Mouse (Mus musculus): ENCODE measurements around the gene Prss29. TPM values are rescaled to one million over a fixed set of nuclear protein-coding genes. Genes with fewer than 3 reads are reported as not detected.

The Prss29 gene
- polyA plus RNA-seq, 1 experiment from 2014 or later = not detected

DNA sequence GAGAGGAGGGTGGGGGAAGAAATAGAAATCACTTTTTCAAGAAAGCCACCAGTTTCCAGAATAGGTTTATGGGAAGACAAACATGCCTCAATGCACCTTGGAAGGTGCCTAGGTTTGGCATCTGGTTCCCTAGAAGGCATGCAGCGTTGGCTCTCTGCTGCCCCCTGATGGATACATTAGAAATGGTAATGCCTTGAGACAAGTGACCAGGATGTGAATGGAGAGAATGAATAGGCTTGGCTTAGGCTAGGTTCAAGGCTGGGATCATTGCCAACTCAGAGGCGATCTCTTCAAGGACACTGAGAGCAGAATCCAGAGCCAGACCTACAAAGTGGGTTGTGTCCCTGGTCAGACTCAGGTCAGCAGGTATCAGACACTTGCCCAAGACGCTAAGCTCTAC lies 33.4 kb upstream of the Prss29 start:
- Histone ChIP-seq H3K36me3 (ENCODE audit: control insufficient read depth, insufficient read depth, low read length) (no peaks in the 10 kb centered on the region), H3K4me2 (ENCODE audit: low read depth, low read length) (no peak overlapping the region), H3K27me3 (ENCODE audit: control insufficient read depth, insufficient read depth, low read length) (no peaks in the 10 kb centered on the region), H3K9ac (ENCODE audit: low read length) (no peak overlapping the region), H3K27ac (ENCODE audit: low read length) (no peak overlapping the region), H3K4me3 (replicated peaks; ENCODE audit: low read length) (no peak overlapping the region), H3K9me3 (replicated peaks; ENCODE audit: control insufficient read depth, low read length) (no peaks in the 10 kb centered on the region), H3K4me1 (ENCODE audit: control insufficient read depth, insufficient read depth, low read length) (peaks cover 3% of the 10 kb centered on the region; the same call in 1 of the 2 replicates)
- 22% methylated on average over 3 of the region's 3 CpGs for WGBS
- no peak for ATAC-seq (ENCODE audit: insufficient read depth, low FRiP score)

DNA sequence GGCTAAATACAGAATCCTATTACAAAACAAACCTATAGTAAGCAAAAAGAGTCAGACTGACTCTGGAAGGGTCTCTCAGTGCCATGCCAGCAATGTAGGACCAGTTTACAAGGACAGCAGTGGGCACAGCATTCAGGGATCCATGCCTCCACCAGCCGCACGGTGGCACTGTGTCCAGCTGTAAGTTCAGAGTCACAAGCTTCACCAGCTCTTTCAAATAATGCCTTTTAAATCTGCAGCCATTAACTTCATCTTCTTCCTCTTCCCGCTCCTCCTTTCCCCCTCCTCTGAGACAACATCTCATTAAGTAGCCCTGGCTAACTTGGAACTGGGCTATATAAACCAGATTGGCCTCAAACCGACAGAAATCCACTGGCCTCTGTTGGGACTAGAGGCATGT lies 29.6 kb upstream of the Prss29 start:
- H3K36me3 ChIP-seq (ENCODE audit: control insufficient read depth, insufficient read depth, low read length) = no peaks in the 10 kb centered on the region
- H3K4me3 ChIP-seq (replicated peaks; ENCODE audit: low read length) = no peak overlapping the region
- no peak overlapping the region for H3K9ac ChIP-seq (ENCODE audit: low read length)
- no peaks in the 10 kb centered on the region for H3K27me3 ChIP-seq (ENCODE audit: control insufficient read depth, insufficient read depth, low read length)
- no peaks in the 10 kb centered on the region for H3K9me3 ChIP-seq (replicated peaks; ENCODE audit: control insufficient read depth, low read length)
- no peaks in the 10 kb centered on the region for H3K4me1 ChIP-seq (ENCODE audit: control insufficient read depth, insufficient read depth, low read length)
- no peak for ATAC-seq (ENCODE audit: insufficient read depth, low FRiP score)
- H3K27ac ChIP-seq (ENCODE audit: low read length) = no peak overlapping the region
- no peak overlapping the region for H3K4me2 ChIP-seq (ENCODE audit: low read depth, low read length)
- 19% methylated on average over 4 of the region's 4 CpGs for WGBS

DNA sequence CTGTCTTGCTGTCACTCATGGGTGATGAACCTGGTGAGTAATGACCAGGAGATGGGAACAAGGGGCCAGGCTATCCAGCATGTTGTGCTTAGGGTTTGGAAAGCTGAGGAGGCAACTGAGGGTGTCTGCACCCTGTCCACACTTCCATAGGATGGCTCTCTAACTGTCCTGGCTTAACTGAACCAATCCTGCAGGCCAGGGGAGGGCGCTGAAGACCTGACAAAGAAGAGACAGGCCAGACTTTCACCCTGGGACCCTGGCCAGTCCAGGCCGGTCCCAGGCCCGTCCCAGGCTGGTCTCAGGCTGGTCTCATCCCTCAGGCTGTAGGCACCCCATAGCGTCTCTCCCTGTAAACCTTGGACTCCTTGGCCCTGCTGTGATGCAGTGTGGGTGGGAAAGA lies 28.0 kb upstream of the Prss29 start:
- Histone ChIP-seq H3K9me3 (replicated peaks; ENCODE audit: control insufficient read depth, low read length) (no peaks in the 10 kb centered on the region), H3K4me1 (ENCODE audit: control insufficient read depth, insufficient read depth, low read length) (no peaks in the 10 kb centered on the region), H3K4me3 (replicated peaks; ENCODE audit: low read length) (no peak overlapping the region), H3K36me3 (ENCODE audit: control insufficient read depth, insufficient read depth, low read length) (no peaks in the 10 kb centered on the region), H3K4me2 (ENCODE audit: low read depth, low read length) (no peak overlapping the region), H3K9ac (ENCODE audit: low read length) (no peak overlapping the region), H3K27ac (ENCODE audit: low read length) (no peak overlapping the region), H3K27me3 (ENCODE audit: control insufficient read depth, insufficient read depth, low read length) (no peaks in the 10 kb centered on the region)
- ATAC-seq (ENCODE audit: insufficient read depth, low FRiP score) = no peak
- 19% methylated on average over 4 of the region's 4 CpGs for WGBS

DNA sequence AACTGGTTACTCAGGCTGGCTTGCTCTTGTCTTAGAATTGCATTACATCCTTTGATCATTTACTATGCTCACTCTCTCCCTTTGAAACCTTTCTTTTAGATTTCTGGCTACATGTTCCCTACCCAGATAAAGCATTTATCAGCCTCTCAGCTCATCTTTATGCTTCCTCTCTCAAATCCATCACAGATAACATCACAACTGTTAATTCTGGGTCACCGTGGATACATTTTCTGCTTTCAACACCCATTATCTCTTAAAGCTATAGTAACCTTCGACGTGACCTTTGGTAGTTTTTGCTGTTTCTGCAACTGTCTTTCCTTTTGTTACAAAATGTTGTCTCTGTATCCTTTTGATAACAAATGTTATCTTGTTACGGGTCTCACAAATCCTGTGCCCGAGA lies 25.0 kb upstream of the Prss29 start:
- H3K9ac ChIP-seq (ENCODE audit: low read length) = no peak overlapping the region
- H3K4me3 ChIP-seq (replicated peaks; ENCODE audit: low read length) = no peak overlapping the region
- no peak for ATAC-seq (ENCODE audit: insufficient read depth, low FRiP score)
- H3K36me3 ChIP-seq (ENCODE audit: control insufficient read depth, insufficient read depth, low read length) = no peaks in the 10 kb centered on the region
- no peaks in the 10 kb centered on the region for H3K27me3 ChIP-seq (ENCODE audit: control insufficient read depth, insufficient read depth, low read length)
- no peaks in the 10 kb centered on the region for H3K9me3 ChIP-seq (replicated peaks; ENCODE audit: control insufficient read depth, low read length)
- H3K4me2 ChIP-seq (ENCODE audit: low read depth, low read length) = no peak overlapping the region
- WGBS = 56% methylated on average over 5 of the region's 5 CpGs
- no peaks in the 10 kb centered on the region for H3K4me1 ChIP-seq (ENCODE audit: control insufficient read depth, insufficient read depth, low read length)
- H3K27ac ChIP-seq (ENCODE audit: low read length) = no peak overlapping the region

DNA sequence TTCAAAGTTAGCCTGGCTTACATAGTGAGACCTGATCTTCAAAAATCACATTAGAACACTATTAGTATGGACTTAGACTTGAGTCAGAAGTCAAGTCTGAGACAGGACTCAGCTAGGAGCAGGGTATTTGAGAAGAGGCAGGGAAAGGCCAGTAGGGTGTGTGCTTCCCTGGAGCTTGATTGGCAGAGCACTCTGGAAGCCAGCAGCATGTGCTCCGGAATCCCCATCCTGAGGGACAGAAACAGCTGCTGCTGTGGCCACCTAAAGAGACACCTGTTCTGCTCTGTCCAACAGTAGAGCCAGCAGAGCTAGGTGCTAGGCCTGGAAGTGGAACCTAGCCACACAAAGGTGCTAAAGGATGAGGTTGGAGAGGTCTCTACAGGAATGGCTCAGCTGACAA lies 24.3 kb upstream of the Prss29 start:
- Histone ChIP-seq H3K4me3 (replicated peaks; ENCODE audit: low read length) (no peak overlapping the region), H3K27ac (ENCODE audit: low read length) (no peak overlapping the region)
- ATAC-seq (ENCODE audit: insufficient read depth, low FRiP score) = no peak

DNA sequence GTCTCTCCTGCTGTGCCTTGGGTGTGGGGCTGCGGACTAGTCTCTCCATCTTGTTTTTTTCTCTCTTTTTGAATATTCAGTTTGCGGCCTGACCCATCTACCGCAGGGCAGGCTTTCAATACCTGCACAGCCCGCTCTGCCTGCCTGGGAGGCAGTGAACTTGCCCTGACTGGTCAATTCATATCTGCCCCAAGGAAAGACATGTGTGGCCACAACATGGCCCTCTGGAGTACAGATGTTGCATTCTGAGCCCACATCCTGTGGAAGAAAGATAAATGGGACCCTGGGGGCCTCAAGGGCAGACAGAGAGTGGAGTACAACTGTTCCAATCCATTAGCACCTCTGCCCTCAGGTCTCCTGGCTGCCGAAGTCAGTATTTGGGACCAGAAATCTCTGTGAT lies 20.4 kb upstream of the Prss29 start, which contains the start of gene Prss34:
Prss34 (plus strand) TSS at position 301 of the 400 bp plus-strand sequence.
- H3K9ac ChIP-seq (ENCODE audit: low read length) = no peak within 1 kb of the TSS
- no peaks in the 10 kb centered on the region for H3K4me1 ChIP-seq (ENCODE audit: control insufficient read depth, insufficient read depth, low read length)
- no peak for ATAC-seq (ENCODE audit: insufficient read depth, low FRiP score)
- H3K36me3 ChIP-seq (ENCODE audit: control insufficient read depth, insufficient read depth, low read length) = no peaks in the 10 kb centered on the region
- WGBS = 76% methylated on average over 5 of the region's 5 CpGs
- no peaks in the 10 kb centered on the region for H3K27me3 ChIP-seq (ENCODE audit: control insufficient read depth, insufficient read depth, low read length)
- no peaks in the 10 kb centered on the region for H3K9me3 ChIP-seq (replicated peaks; ENCODE audit: control insufficient read depth, low read length)
- H3K27ac ChIP-seq (ENCODE audit: low read length) = no peak within 1 kb of the TSS
- H3K4me3 ChIP-seq (replicated peaks; ENCODE audit: low read length) = no peak within 1 kb of the TSS
- no peak within 1 kb of the TSS for H3K4me2 ChIP-seq (ENCODE audit: low read depth, low read length)

More for the DNA sequence above, 24.3 kb upstream of the Prss29 start:
- 42% methylated on average over 1 of the region's 1 CpGs for WGBS
- Histone ChIP-seq H3K36me3 (ENCODE audit: control insufficient read depth, insufficient read depth, low read length) (no peaks in the 10 kb centered on the region), H3K27me3 (ENCODE audit: control insufficient read depth, insufficient read depth, low read length) (no peaks in the 10 kb centered on the region), H3K9me3 (replicated peaks; ENCODE audit: control insufficient read depth, low read length) (no peaks in the 10 kb centered on the region), H3K9ac (ENCODE audit: low read length) (no peak overlapping the region), H3K4me1 (ENCODE audit: control insufficient read depth, insufficient read depth, low read length) (no peaks in the 10 kb centered on the region), H3K4me2 (ENCODE audit: low read depth, low read length) (no peak overlapping the region)

DNA sequence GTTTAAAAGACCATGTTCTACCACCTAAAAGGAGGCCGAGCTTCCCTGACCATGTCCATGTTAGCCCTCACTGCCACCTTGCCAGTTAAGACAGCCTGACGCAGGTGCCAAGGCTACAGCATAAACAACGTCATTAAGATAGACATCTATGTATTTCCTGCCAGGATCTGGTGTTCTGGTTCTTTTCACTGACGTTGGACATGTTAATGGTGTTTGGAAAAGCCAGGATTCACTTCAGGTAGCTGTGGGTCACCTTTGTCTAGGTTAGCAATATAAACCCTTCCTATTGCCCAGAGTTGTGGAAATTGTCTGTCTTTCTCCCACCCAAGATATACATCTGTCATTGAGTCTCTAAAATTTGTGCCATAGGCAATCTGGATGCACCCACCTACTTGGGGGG lies 10.1 kb upstream of the Prss29 start, which contains the start of gene Prss28:
Prss28 (plus strand) TSS at position 301 of the 400 bp plus-strand sequence.
- 51% methylated on average over 4 of the region's 4 CpGs for WGBS
- no peak within 1 kb of the TSS for H3K27ac ChIP-seq (ENCODE audit: low read length)
- H3K4me3 ChIP-seq (replicated peaks; ENCODE audit: low read length) = no peak within 1 kb of the TSS
- H3K9ac ChIP-seq (ENCODE audit: low read length) = no peak within 1 kb of the TSS
- no peaks in the 10 kb centered on the region for H3K4me1 ChIP-seq (ENCODE audit: control insufficient read depth, insufficient read depth, low read length)
- H3K9me3 ChIP-seq (replicated peaks; ENCODE audit: control insufficient read depth, low read length) = no peaks in the 10 kb centered on the region
- H3K27me3 ChIP-seq (ENCODE audit: control insufficient read depth, insufficient read depth, low read length) = no peaks in the 10 kb centered on the region
- no peak within 1 kb of the TSS for H3K4me2 ChIP-seq (ENCODE audit: low read depth, low read length)
- H3K36me3 ChIP-seq (ENCODE audit: control insufficient read depth, insufficient read depth, low read length) = no peaks in the 10 kb centered on the region
- ATAC-seq (ENCODE audit: insufficient read depth, low FRiP score) = no peak

DNA sequence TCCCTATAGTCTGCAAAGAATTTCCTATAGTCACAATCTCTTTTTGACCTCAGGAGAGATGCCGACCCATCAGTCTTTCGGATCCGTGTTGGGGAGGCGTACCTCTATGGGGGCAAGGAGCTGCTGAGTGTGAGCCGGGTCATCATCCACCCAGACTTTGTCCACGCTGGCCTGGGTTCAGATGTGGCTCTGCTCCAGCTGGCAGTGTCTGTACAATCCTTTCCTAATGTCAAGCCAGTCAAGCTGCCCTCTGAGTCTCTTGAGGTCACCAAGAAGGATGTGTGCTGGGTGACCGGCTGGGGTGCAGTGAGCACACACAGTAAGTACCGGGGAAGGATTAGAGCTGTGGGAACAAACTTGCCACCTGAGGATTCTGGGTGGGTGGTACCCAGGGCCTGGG lies 2.4 kb downstream of the Prss29 start:
- H3K9me3 ChIP-seq (replicated peaks; ENCODE audit: control insufficient read depth, low read length) = no peaks in the 10 kb centered on the region
- H3K27me3 ChIP-seq (ENCODE audit: control insufficient read depth, insufficient read depth, low read length) = no peaks in the 10 kb centered on the region
- H3K27ac ChIP-seq (ENCODE audit: low read length) = no peak overlapping the region
- no peak for ATAC-seq (ENCODE audit: insufficient read depth, low FRiP score)
- no peaks in the 10 kb centered on the region for H3K36me3 ChIP-seq (ENCODE audit: control insufficient read depth, insufficient read depth, low read length)
- WGBS = 83% methylated on average over 8 of the region's 8 CpGs
- no peak overlapping the region for H3K9ac ChIP-seq (ENCODE audit: low read length)
- H3K4me1 ChIP-seq (ENCODE audit: control insufficient read depth, insufficient read depth, low read length) = no peaks in the 10 kb centered on the region
- no peak overlapping the region for H3K4me2 ChIP-seq (ENCODE audit: low read depth, low read length)
- H3K4me3 ChIP-seq (replicated peaks; ENCODE audit: low read length) = no peak overlapping the region

DNA sequence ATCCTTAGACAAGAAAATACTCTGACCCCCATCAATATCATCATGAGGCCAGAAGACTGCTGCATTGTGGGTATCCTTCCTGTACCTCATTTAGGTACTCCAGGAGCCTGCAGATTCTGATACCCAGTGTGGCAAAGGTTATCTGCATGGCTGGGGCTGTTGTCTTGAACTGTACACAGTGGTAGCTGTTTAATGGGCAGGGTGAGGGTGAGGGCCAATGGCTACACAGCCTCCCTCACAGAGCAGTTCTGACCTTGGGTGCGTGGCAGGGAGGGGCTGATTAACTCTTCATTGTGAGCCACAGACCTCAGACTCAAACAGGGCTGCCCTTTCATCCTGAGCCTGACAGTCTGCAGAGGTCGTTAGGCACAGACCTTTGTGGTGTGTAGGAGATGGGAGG lies 4.5 kb downstream of the Prss29 start:
- no peak overlapping the region for H3K4me2 ChIP-seq (ENCODE audit: low read depth, low read length)

DNA sequence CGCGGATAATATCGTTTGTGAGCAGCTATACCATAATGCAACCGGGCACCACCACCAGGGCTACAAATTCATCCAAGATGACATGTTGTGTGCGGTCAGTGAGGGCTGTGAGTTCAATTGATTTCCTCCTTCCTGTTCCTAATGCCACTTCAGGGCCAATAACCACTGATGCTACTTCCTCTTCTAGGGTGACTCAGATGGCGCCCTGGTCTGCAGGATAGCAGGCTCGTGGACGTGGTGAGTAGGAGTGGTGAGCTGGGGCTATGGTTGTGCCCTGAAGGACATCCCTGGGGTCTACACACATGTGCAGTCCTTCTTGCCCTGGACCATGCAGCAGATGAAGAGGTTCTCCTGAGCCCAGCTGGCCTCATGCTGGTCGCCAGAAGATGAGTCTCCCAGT lies 13.9 kb downstream of the Prss29 start:
- Histone ChIP-seq H3K27me3 (ENCODE audit: control insufficient read depth, insufficient read depth, low read length) (peaks cover 2% of the 10 kb centered on the region; the same call in 1 of the 2 replicates), H3K36me3 (ENCODE audit: control insufficient read depth, insufficient read depth, low read length) (no peaks in the 10 kb centered on the region), H3K4me1 (ENCODE audit: control insufficient read depth, insufficient read depth, low read length) (no peaks in the 10 kb centered on the region), H3K27ac (ENCODE audit: low read length) (no peak overlapping the region), H3K9me3 (replicated peaks; ENCODE audit: control insufficient read depth, low read length) (no peaks in the 10 kb centered on the region), H3K4me3 (replicated peaks; ENCODE audit: low read length) (no peak overlapping the region), H3K4me2 (ENCODE audit: low read depth, low read length) (no peak overlapping the region), H3K9ac (ENCODE audit: low read length) (no peak overlapping the region)
- no peak for ATAC-seq (ENCODE audit: insufficient read depth, low FRiP score)
- 67% methylated on average over 9 of the region's 9 CpGs for WGBS

More for the DNA sequence above, 4.5 kb downstream of the Prss29 start:
- Histone ChIP-seq H3K4me3 (replicated peaks; ENCODE audit: low read length) (no peak overlapping the region), H3K36me3 (ENCODE audit: control insufficient read depth, insufficient read depth, low read length) (no peaks in the 10 kb centered on the region), H3K4me1 (ENCODE audit: control insufficient read depth, insufficient read depth, low read length) (no peaks in the 10 kb centered on the region), H3K27ac (ENCODE audit: low read length) (no peak overlapping the region), H3K27me3 (ENCODE audit: control insufficient read depth, insufficient read depth, low read length) (no peaks in the 10 kb centered on the region), H3K9ac (ENCODE audit: low read length) (no peak overlapping the region), H3K9me3 (replicated peaks; ENCODE audit: control insufficient read depth, low read length) (no peaks in the 10 kb centered on the region)
- no peak for ATAC-seq (ENCODE audit: insufficient read depth, low FRiP score)
- 21% methylated on average over 2 of the region's 2 CpGs for WGBS

Measured in stomach, embryonic 16.5 days (tissue).